Mouse (Mus musculus): ENCODE measurements around the gene Ppia. TPM values are rescaled to one million over a fixed set of nuclear protein-coding genes. Genes with fewer than 3 reads are reported as not detected.

Ppia gene
- total and polyA plus RNA-seq, 3 experiments, result 5,764 to 9,428 (median 8,867) TPM

GRCm38 (mm10) chr11:6437667-6438066, 22.4 kb downstream of the Ppia start:
- Histone ChIP-seq H3K27ac (ENCODE audit: insufficient read depth, low read depth) (no peak overlapping the region), H3K4me2 (ENCODE audit: insufficient read depth, low read depth, poor library complexity, severe bottlenecking) (no peak overlapping the region), H3K79me2 (replicated peaks; ENCODE audit: control insufficient read depth, extremely low read depth, insufficient read depth, poor library complexity, severe bottlenecking) (peaks cover 18% of the 10 kb centered on the region), H3K4me3 (replicated peaks in 1 of 3; ENCODE audit: low read depth in 2 of 3, low read length in 2 of 3, poor library complexity in 1 of 3) (no peak overlapping the region), H3K27me3 (replicated peaks) (no peaks in the 10 kb centered on the region), H3K9ac (ENCODE audit: insufficient read depth, low read depth) (no peak overlapping the region), H3K36me3 (replicated peaks in 1 of 2; ENCODE audit: control insufficient read depth in 1 of 2, insufficient read depth in 1 of 2, low read length in 1 of 2) (peaks cover 24 to 53% of the 10 kb centered on the region in 2 experiments), H3K4me1 (ENCODE audit: control insufficient read depth in 1 of 2, insufficient read depth in 2 of 2) (no peaks in the 10 kb centered on the region), H3K9me3 (replicated peaks; ENCODE audit: low read length) (no peaks in the 10 kb centered on the region)
- no peak for DNase-seq (ENCODE audit: extremely low read depth)
- dilution Hi-C loops (cut with MboI; ENCODE audit: extremely low pct_ligation_motif_present, extremely low pct_unique_long_range_greater_than_20kb, low sequenced_read_pairs), result no loop called here
- TF ChIP-seq UBTF (IDR thresholded peaks at IDR 0.05; ENCODE audit: low read depth, low read length) (no peak), MAZ (IDR thresholded peaks at IDR 0.05; ENCODE audit: low read depth, low read length) (no peak), BHLHE40 (IDR thresholded peaks at IDR 0.05; ENCODE audit: low read depth, low read length) (no peak), MEF2A (IDR thresholded peaks at IDR 0.05; ENCODE audit: borderline replicate concordance, low read depth, low read length) (no peak), TCF12 (IDR thresholded peaks at IDR 0.05; ENCODE audit: low read depth, low read length) (no peak), GABPA (IDR thresholded peaks at IDR 0.05; ENCODE audit: insufficient replicate concordance, low read depth, low read length) (no peak), ELF1 (IDR thresholded peaks at IDR 0.05; ENCODE audit: low read depth, low read length) (no peak), EP300 (IDR thresholded peaks at IDR 0.05; ENCODE audit: low read length) (no peak), ZKSCAN1 (IDR thresholded peaks at IDR 0.05; ENCODE audit: borderline replicate concordance, low read depth, low read length) (no peak), CHD2 (IDR thresholded peaks at IDR 0.05; ENCODE audit: low read length) (no peak), JUND (conservative IDR thresholded peaks at IDR 0.05; ENCODE audit: low read depth, low read length) (no peak), NRF1 (IDR thresholded peaks at IDR 0.05; ENCODE audit: low read depth, low read length) (no peak), ZC3H11A (IDR thresholded peaks at IDR 0.05; ENCODE audit: low read depth, low read length) (no peak), SMC3 (IDR thresholded peaks at IDR 0.05; ENCODE audit: low read depth, low read length) (no peak), CTCF (conservative IDR thresholded peaks at IDR 0.05 in 1 of 2, IDR thresholded peaks at IDR 0.05 in 1 of 2; ENCODE audit: low read depth in 2 of 2, low read length in 2 of 2) (no peak)
- in situ Hi-C loops (cut with MboI; ENCODE audit: low pct_ligation_motif_present, low pct_unique_long_range_greater_than_20kb, low sequenced_read_pairs), result no loop called here

GRCm38 (mm10) chr11:6440171-6440570, 24.9 kb downstream of the Ppia start:
- peaks cover 30% of the 10 kb centered on the region for H3K79me2 ChIP-seq (replicated peaks; ENCODE audit: control insufficient read depth, extremely low read depth, insufficient read depth, poor library complexity, severe bottlenecking)
- peaks cover 14 to 29% of the 10 kb centered on the region in 2 experiments for H3K36me3 ChIP-seq (replicated peaks in 1 of 2; ENCODE audit: control insufficient read depth in 1 of 2, insufficient read depth in 1 of 2, low read length in 1 of 2)
- no peak overlapping the region for H3K9ac ChIP-seq (ENCODE audit: insufficient read depth, low read depth)
- H3K9me3 ChIP-seq (replicated peaks; ENCODE audit: low read length), result no peaks in the 10 kb centered on the region
- dilution Hi-C loops (cut with MboI; ENCODE audit: extremely low pct_ligation_motif_present, extremely low pct_unique_long_range_greater_than_20kb, low sequenced_read_pairs) (no loop called here), in situ Hi-C loops (cut with MboI; ENCODE audit: low pct_ligation_motif_present, low pct_unique_long_range_greater_than_20kb, low sequenced_read_pairs) (no loop called here)
- H3K4me1 ChIP-seq (ENCODE audit: control insufficient read depth in 1 of 2, insufficient read depth in 2 of 2), result peaks cover 0 to 10% of the 10 kb centered on the region in 2 experiments; a peak in 2 of 4 replicates
- no peak overlapping the region for H3K4me2 ChIP-seq (ENCODE audit: insufficient read depth, low read depth, poor library complexity, severe bottlenecking)
- no peak for DNase-seq (ENCODE audit: extremely low read depth)
- H3K27me3 ChIP-seq (replicated peaks), result no peaks in the 10 kb centered on the region
- H3K4me3 ChIP-seq (replicated peaks in 1 of 3; ENCODE audit: low read depth in 2 of 3, low read length in 2 of 3, poor library complexity in 1 of 3), result no peak overlapping the region
- H3K27ac ChIP-seq (ENCODE audit: insufficient read depth, low read depth), result no peak overlapping the region
- TF ChIP-seq TCF12 (IDR thresholded peaks at IDR 0.05; ENCODE audit: low read depth, low read length) (no peak), BHLHE40 (IDR thresholded peaks at IDR 0.05; ENCODE audit: low read depth, low read length) (no peak), ZC3H11A (IDR thresholded peaks at IDR 0.05; ENCODE audit: low read depth, low read length) (no peak), POLR2AphosphoS2 (IDR thresholded peaks at IDR 0.05; ENCODE audit: low read depth, low read length) (no peak), CHD1 (IDR thresholded peaks at IDR 0.05; ENCODE audit: low read depth, low read length) (no peak), MAZ (IDR thresholded peaks at IDR 0.05; ENCODE audit: low read depth, low read length) (no peak), POLR2A (IDR thresholded peaks at IDR 0.05; ENCODE audit: low read depth, low read length) (no peak), NRF1 (IDR thresholded peaks at IDR 0.05; ENCODE audit: low read depth, low read length) (no peak), HCFC1 (IDR thresholded peaks at IDR 0.05; ENCODE audit: low read depth, low read length) (no peak), TBP (conservative IDR thresholded peaks at IDR 0.05; ENCODE audit: low read depth, low read length) (no peak), MXI1 (IDR thresholded peaks at IDR 0.05; ENCODE audit: low read depth, low read length) (no peak), ZNF384 (IDR thresholded peaks at IDR 0.05; ENCODE audit: low read depth, low read length) (no peak), RAD21 (IDR thresholded peaks at IDR 0.05; ENCODE audit: low read depth, low read length) (no peak), JUN (IDR thresholded peaks at IDR 0.05; ENCODE audit: insufficient read depth, low read depth, low read length) (no peak), MYC (IDR thresholded peaks at IDR 0.05; ENCODE audit: low read depth, low read length) (no peak), USF2 (conservative IDR thresholded peaks at IDR 0.05; ENCODE audit: low read depth, low read length) (no peak), ELF1 (IDR thresholded peaks at IDR 0.05; ENCODE audit: low read depth, low read length) (no peak), MAX (IDR thresholded peaks at IDR 0.05; ENCODE audit: low read length) (no peak), EP300 (IDR thresholded peaks at IDR 0.05; ENCODE audit: low read length) (no peak), RCOR1 (conservative IDR thresholded peaks at IDR 0.05; ENCODE audit: low read depth, low read length) (no peak)
